Mouse (Mus musculus): ENCODE data around the gene Olfr1396. TPM values are rescaled to one million over a fixed set of nuclear protein-coding genes. Genes with fewer than 3 reads are reported as not detected.

Gene Olfr1396
- not detected in 2 replicates for polyA plus RNA-seq (2014; fragmentation: Nextera tagmentation; extraction: Ambion mirVana)

GRCm38 (mm10) chr11:49114774-49115173 is at the start of gene Olfr1396:
Olfr1396 (minus strand) TSS chr11:49114874.
- no peak for ATAC-seq (replicated peaks; ENCODE audit: low FRiP score)
- Histone ChIP-seq H3K36me3 (ENCODE audit: control insufficient read depth, insufficient read depth, low read length) (no peaks in the 10 kb centered on the region), H3K9ac (ENCODE audit: low read length) (no peak within 1 kb of the TSS)

DNA sequence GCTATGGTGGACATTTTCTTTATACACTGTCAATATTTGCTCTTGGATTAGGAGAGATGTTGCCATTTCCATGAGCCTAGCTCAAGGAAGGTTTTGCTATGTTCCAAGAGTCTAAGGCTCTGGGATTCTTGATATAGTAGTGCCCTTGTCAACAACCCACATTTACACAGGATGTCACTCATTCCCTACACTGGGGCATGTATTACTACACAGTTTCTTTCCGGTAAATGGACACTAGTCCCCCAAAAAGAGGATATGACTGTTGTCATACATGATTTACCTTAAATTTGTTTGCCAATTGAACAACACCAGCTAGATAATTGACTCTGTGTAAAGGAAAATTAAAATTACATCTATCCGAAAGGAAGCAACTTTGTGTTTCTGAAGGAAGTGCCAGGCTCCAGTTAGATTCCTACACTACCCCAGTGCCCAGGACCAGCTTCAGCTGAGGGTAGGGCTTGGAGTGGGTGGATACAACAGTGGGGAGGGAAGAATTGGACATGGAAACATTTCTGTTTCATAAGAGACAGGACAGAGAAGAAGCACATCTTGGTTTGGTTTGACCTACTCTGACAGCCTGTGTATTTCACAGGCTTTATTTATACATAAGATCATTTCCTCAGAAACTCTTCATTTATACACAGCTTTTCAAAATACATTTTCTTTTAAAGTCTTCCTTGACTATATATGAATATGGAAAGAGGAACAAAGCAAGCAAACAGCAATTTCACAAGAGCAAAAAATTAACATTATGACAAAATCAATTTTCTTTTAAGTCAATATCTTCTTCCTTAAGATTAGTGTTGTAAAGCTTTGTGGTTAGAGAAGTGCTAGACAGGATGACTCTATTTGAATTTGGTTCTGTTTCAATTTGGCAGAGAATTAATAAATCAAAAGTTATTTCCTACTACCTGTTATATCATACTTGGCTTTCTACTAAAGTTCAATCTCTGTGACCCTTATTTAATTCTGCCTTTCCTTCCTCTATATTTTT is 42.4 kb upstream of the Olfr1396 start:
- H3K36me3 ChIP-seq (ENCODE audit: control insufficient read depth, insufficient read depth, low read length), result no peaks in the 10 kb centered on the region
- no peak for DNase-seq (ENCODE audit: low spot score)
- H3K4me1 ChIP-seq (replicated peaks; ENCODE audit: control insufficient read depth, insufficient read depth, low read length), result no peaks in the 10 kb centered on the region
- no peaks in the 10 kb centered on the region for H3K9me3 ChIP-seq (ENCODE audit: control insufficient read depth, low read length)
- no peaks in the 10 kb centered on the region for H3K27me3 ChIP-seq (ENCODE audit: control insufficient read depth, insufficient read depth, low read length)
- ATAC-seq (replicated peaks; ENCODE audit: low FRiP score), result no peak
- H3K4me2 ChIP-seq (ENCODE audit: low read depth, low read length, severe bottlenecking), result no peak overlapping the region
- WGBS, result 90% methylated on average over 2 of the region's 2 CpGs
- no peak overlapping the region for H3K4me3 ChIP-seq (ENCODE audit: low read depth, low read length)
- H3K27ac ChIP-seq (ENCODE audit: low read depth, low read length), result no peak overlapping the region
- H3K9ac ChIP-seq (ENCODE audit: low read length), result no peak overlapping the region

More at GRCm38 (mm10) chr11:49114774-49115173, at the start of gene Olfr1396:
- H3K27ac ChIP-seq (ENCODE audit: low read depth, low read length), result no peak within 1 kb of the TSS
- no peak for DNase-seq (ENCODE audit: low spot score)
- no peaks in the 10 kb centered on the region for H3K9me3 ChIP-seq (ENCODE audit: control insufficient read depth, low read length)
- no peak within 1 kb of the TSS for H3K4me3 ChIP-seq (ENCODE audit: low read depth, low read length)
- H3K4me1 ChIP-seq (replicated peaks; ENCODE audit: control insufficient read depth, insufficient read depth, low read length), result no peaks in the 10 kb centered on the region
- no peak within 1 kb of the TSS for H3K4me2 ChIP-seq (ENCODE audit: low read depth, low read length, severe bottlenecking)
- no peaks in the 10 kb centered on the region for H3K27me3 ChIP-seq (ENCODE audit: control insufficient read depth, insufficient read depth, low read length)

DNA sequence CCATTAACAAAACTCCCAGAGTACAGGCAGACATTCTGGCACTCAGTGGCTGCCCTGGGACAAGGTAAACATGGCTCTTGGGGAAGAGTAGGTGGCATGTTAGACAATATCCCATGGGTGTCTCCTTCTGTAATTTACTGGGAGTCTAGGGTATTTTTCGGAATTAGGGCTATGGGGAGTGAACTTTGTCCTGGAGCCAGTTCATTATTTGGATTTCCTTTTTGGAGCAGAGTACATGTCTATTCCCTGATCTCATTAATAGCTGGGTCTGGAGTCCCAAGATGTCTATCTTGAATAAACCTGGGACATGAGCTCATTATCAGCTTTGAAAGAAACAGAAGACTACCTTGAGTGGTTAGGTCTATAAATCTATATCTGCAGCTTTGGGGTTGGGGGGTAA is 39.4 kb upstream of the Olfr1396 start, which contains the start of gene Olfr1394:
TSS of gene Olfr1394 (plus strand) at position 301 of the 400 bp plus-strand sequence.
- Histone ChIP-seq H3K36me3 (ENCODE audit: control insufficient read depth, insufficient read depth, low read length) (no peaks in the 10 kb centered on the region), H3K27ac (ENCODE audit: low read depth, low read length) (no peak within 1 kb of the TSS), H3K9me3 (ENCODE audit: control insufficient read depth, low read length) (no peaks in the 10 kb centered on the region), H3K9ac (ENCODE audit: low read length) (no peak within 1 kb of the TSS), H3K27me3 (ENCODE audit: control insufficient read depth, insufficient read depth, low read length) (no peaks in the 10 kb centered on the region), H3K4me2 (ENCODE audit: low read depth, low read length, severe bottlenecking) (no peak within 1 kb of the TSS), H3K4me3 (ENCODE audit: low read depth, low read length) (no peak within 1 kb of the TSS), H3K4me1 (replicated peaks; ENCODE audit: control insufficient read depth, insufficient read depth, low read length) (no peaks in the 10 kb centered on the region)
- ATAC-seq (replicated peaks; ENCODE audit: low FRiP score) (no peak), DNase-seq (ENCODE audit: low spot score) (no peak)
- 72% methylated on average over 1 of the region's 1 CpGs for WGBS

- ATAC-seq (replicated peaks; ENCODE audit: low FRiP score), result no peak
- no peak within 1 kb of the TSS for H3K4me2 ChIP-seq (ENCODE audit: low read depth, low read length, severe bottlenecking)
- no peaks in the 10 kb centered on the region for H3K9me3 ChIP-seq (ENCODE audit: control insufficient read depth, low read length)
- no peak for DNase-seq (ENCODE audit: low spot score)
- no peak within 1 kb of the TSS for H3K9ac ChIP-seq (ENCODE audit: low read length)
- H3K36me3 ChIP-seq (ENCODE audit: control insufficient read depth, insufficient read depth, low read length), result no peaks in the 10 kb centered on the region
- H3K4me1 ChIP-seq (replicated peaks; ENCODE audit: control insufficient read depth, insufficient read depth, low read length), result no peaks in the 10 kb centered on the region
- H3K27ac ChIP-seq (ENCODE audit: low read depth, low read length), result no peak within 1 kb of the TSS
- H3K27me3 ChIP-seq (ENCODE audit: control insufficient read depth, insufficient read depth, low read length), result no peaks in the 10 kb centered on the region
- H3K4me3 ChIP-seq (ENCODE audit: low read depth, low read length), result no peak within 1 kb of the TSS
- WGBS, result 94% methylated on average over 6 of the region's 6 CpGs
Observed at GRCm38 (mm10) chr11:49141974-49142373, 27.3 kb upstream of the Olfr1396 start, which contains the start of gene Olfr1395. Olfr1395 (plus strand) TSS chr11:49142274.

DNA sequence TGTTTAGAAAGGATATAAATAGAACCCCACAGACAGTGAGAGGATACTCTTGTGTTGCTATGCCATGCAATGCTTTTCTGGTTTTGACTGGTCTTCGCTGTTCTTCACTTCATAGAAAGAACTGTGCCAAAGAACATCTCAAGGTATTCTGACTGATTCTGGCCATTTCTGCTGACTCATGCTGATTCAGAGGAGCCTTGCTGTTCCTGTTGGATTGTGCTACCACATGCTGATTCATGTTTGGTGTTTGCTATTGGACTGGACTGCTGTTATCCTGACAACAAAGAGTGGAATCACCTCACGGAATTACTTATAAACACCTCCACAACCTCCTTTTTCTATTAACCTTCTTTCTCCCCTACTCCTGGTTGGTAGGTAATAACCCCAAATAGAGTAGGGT is 9.5 kb upstream of the Olfr1396 start:
- DNase-seq (ENCODE audit: low spot score) (no peak), ATAC-seq (replicated peaks; ENCODE audit: low FRiP score) (no peak)
- no peak overlapping the region for H3K27ac ChIP-seq (ENCODE audit: low read depth, low read length)
- no peaks in the 10 kb centered on the region for H3K36me3 ChIP-seq (ENCODE audit: control insufficient read depth, insufficient read depth, low read length)
- H3K4me1 ChIP-seq (replicated peaks; ENCODE audit: control insufficient read depth, insufficient read depth, low read length), result no peaks in the 10 kb centered on the region
- WGBS, result 85% methylated on average over 2 of the region's 2 CpGs
- H3K9me3 ChIP-seq (ENCODE audit: control insufficient read depth, low read length), result no peaks in the 10 kb centered on the region
- no peaks in the 10 kb centered on the region for H3K27me3 ChIP-seq (ENCODE audit: control insufficient read depth, insufficient read depth, low read length)
- H3K9ac ChIP-seq (ENCODE audit: low read length), result no peak overlapping the region
- H3K4me2 ChIP-seq (ENCODE audit: low read depth, low read length, severe bottlenecking), result no peak overlapping the region
- H3K4me3 ChIP-seq (ENCODE audit: low read depth, low read length), result no peak overlapping the region

DNA sequence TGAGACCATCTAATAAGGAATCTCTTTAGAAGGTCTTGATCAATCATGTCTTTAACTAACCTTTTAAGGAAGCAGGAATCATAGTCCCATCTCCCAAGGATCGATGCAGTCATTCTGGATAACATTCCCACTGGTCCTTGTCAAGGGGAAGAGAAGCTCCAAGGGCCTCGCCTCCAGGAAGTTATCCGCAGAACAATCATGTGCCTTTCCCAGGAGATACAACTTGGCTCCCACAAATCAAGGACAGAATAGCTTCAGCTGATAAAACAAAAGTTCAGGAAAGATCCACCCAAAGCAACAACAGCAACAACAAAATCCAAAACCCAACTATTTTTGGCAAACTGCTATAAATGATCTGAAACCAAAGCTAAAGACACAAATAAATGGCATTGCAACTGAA is 5.0 kb upstream of the Olfr1396 start:
- no peak overlapping the region for H3K4me3 ChIP-seq (ENCODE audit: low read depth, low read length)
- no peak overlapping the region for H3K4me2 ChIP-seq (ENCODE audit: low read depth, low read length, severe bottlenecking)
- H3K27ac ChIP-seq (ENCODE audit: low read depth, low read length), result no peak overlapping the region
- H3K9me3 ChIP-seq (ENCODE audit: control insufficient read depth, low read length), result no peaks in the 10 kb centered on the region
- H3K27me3 ChIP-seq (ENCODE audit: control insufficient read depth, insufficient read depth, low read length), result no peaks in the 10 kb centered on the region
- ATAC-seq (replicated peaks; ENCODE audit: low FRiP score) (no peak), DNase-seq (ENCODE audit: low spot score) (no peak)
- WGBS, result 85% methylated on average over 3 of the region's 3 CpGs
- no peaks in the 10 kb centered on the region for H3K36me3 ChIP-seq (ENCODE audit: control insufficient read depth, insufficient read depth, low read length)
- no peaks in the 10 kb centered on the region for H3K4me1 ChIP-seq (replicated peaks; ENCODE audit: control insufficient read depth, insufficient read depth, low read length)
- no peak overlapping the region for H3K9ac ChIP-seq (ENCODE audit: low read length)

DNA sequence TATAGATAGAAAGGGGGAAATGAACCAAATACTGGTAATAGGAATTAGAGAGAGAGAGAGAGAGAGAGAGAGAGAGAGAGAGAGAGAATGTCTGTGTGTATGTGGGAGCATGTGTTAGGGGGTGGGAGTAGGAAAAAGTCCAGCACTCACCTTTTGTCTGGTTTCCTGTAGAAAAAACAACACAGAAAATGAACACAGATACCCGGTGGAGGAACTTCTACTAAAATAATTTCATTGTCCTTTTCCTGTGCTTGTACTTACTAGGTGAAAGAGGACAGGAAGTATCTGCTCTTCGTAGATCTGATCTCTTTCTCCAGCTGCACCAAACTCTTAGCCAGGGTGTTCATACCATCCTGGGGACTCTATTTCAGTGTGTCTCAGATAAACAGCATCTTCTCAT is 516 bp downstream of the Olfr1396 start:
- DNase-seq (ENCODE audit: low spot score), result no peak
- ATAC-seq (replicated peaks; ENCODE audit: low FRiP score), result no peak
- whole genome bisulfite sequencing, result 78% methylated on average over 2 of the region's 2 CpGs
- H3K4me3 ChIP-seq (ENCODE audit: low read depth, low read length), result no peak overlapping the region
- H3K27me3 ChIP-seq (ENCODE audit: control insufficient read depth, insufficient read depth, low read length), result no peaks in the 10 kb centered on the region
- H3K9me3 ChIP-seq (ENCODE audit: control insufficient read depth, low read length), result no peaks in the 10 kb centered on the region
- no peak overlapping the region for H3K4me2 ChIP-seq (ENCODE audit: low read depth, low read length, severe bottlenecking)
- no peak overlapping the region for H3K9ac ChIP-seq (ENCODE audit: low read length)
- no peaks in the 10 kb centered on the region for H3K4me1 ChIP-seq (replicated peaks; ENCODE audit: control insufficient read depth, insufficient read depth, low read length)
- no peaks in the 10 kb centered on the region for H3K36me3 ChIP-seq (ENCODE audit: control insufficient read depth, insufficient read depth, low read length)
- H3K27ac ChIP-seq (ENCODE audit: low read depth, low read length), result no peak overlapping the region

DNA sequence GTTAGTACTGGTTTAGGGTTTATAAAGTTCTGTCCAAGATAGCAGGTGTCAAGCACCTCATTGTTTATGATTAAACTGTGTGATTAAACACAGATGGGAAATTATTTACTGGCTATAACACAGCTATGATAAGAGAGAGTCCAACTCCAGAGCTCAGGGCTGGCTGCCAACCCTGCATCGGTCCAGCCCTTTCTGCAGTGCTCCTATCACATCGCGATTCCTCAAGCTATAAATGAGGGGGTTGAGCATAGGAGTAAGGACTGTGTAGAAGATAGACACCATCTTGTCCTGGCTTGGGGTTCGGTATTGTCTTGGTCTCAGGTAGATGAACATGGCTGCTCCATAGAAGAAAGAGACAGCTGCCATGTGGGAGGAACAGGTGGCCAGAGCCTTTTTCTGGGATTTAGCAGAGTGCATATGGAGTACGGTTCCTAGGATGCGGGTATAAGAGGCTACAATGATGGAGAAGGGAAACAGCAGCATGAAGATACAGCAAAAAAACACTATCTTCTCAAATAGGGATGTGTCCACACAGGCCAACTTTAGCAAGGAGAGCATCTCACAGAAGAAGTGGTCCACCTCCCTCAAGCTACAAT is 2.0 kb downstream of the Olfr1396 start:
- Histone ChIP-seq H3K27ac (ENCODE audit: low read depth, low read length) (no peak overlapping the region), H3K4me3 (ENCODE audit: low read depth, low read length) (no peak overlapping the region), H3K4me1 (replicated peaks; ENCODE audit: control insufficient read depth, insufficient read depth, low read length) (no peaks in the 10 kb centered on the region), H3K36me3 (ENCODE audit: control insufficient read depth, insufficient read depth, low read length) (no peaks in the 10 kb centered on the region), H3K4me2 (ENCODE audit: low read depth, low read length, severe bottlenecking) (no peak overlapping the region), H3K9me3 (ENCODE audit: control insufficient read depth, low read length) (no peaks in the 10 kb centered on the region), H3K9ac (ENCODE audit: low read length) (no peak overlapping the region), H3K27me3 (ENCODE audit: control insufficient read depth, insufficient read depth, low read length) (no peaks in the 10 kb centered on the region)
- DNase-seq (ENCODE audit: low spot score), result no peak
- no peak for ATAC-seq (replicated peaks; ENCODE audit: low FRiP score)
- 90% methylated on average over 6 of the region's 6 CpGs for WGBS

Data from forebrain, embryonic 11.5 days (tissue).